Mouse (Mus musculus) naive thymus-derived CD4-positive, alpha-beta T cell, adult 2 months (primary cell): ENCODE data around the gene Ntng2.

Experiments used
- DNase-seq: peaks from one replicate; pipeline ENCODE4 v3.0.0-alpha.2; 2011; ENCODE audit warnings: low read depth

Gene Ntng2

DNA sequence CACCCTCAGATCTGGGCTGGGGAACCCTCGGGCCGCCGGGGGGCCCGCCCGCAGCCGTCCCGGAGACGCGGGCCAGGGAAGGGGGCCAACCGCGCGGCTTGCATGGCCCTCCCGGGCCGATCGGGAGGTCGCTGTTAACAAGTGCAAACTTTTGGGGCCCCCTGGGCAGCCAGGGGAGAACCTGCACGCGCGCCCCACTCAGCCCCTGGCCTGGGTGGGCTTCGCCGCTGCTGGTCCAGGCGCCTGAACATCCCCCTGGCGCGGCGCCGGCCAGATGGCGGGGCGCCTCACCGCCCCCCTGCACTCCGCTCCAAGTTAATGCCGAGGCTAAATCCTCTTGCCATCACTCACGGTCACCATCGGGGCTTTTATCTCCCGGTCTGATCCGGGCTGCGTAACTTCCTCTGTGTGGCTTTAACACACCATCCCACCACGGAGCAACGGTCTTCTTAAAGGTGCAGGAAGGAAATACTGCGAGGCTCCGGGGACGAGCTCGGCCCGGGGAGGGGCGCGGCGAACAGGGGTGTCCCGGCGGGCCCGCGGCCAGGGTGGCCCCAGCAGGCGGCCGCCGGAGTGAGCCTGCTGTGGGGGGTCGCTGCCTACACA, at the start of gene Ntng2:
Gene Ntng2 (minus strand): TSS at position 407 of the 606 bp plus-strand sequence.
- peak; percentile 64 for DNase-seq

DNA sequence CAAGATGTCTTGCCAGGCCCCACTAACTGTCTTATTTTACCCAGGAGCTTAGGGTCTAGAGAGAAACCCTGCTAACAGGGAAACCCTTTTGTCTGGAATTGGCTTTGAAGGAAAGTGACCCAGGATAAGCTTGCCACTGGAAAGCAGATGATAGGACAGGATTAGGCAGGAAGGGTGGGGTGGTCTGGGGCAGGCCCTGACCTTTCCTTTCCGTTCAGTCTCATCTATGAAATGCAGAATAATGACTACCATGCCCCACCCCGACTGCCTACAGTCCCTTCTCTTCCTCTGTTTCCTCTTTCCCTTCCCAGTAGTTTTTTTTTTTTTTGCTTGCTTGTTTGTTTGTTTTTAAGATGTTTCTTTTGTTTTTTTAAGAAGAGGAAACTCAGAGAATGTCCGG, 42.8 kb upstream of the Ntng2 start:
- no peak for DNase-seq

DNA sequence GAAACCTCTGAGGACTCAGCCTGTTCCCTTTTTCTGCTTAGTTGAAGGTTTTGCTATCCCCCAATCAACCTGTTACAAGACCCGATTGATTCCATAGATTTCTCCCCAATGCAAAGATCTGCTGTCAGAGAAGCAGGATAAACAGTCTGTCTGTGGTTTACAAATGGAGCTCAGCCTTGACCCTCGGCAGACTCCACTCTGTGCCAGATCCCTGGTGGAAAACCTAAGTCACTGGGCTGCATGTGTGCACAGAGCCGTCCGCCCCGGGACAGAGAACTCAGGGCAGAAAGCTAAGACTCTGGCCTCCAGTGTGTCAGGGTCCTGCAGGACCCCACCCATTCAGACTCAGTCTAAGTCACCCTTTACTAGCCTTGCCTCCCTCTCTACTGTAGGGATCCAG, 34.8 kb upstream of the Ntng2 start:
- no peak for DNase-seq

DNA sequence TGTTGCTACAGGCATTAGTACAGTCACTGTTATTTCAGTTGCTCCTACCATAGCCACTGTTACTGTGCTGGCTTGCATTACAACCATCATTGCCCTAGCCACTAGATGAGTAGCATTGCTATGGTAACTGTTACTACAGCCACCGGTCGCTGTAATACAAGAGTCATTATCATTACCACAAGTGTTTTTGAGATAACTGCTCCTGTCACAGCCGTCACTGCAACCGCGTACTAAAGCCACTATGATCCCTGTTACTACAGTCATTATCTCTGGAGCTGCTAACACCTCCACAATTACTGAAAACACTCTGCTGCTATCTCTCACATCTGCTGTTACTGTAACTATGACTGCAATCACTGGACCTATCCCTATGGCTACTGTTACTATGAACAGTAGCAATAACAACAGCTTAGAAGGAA, 24.9 kb upstream of the Ntng2 start:
- DNase-seq = no peak

DNA sequence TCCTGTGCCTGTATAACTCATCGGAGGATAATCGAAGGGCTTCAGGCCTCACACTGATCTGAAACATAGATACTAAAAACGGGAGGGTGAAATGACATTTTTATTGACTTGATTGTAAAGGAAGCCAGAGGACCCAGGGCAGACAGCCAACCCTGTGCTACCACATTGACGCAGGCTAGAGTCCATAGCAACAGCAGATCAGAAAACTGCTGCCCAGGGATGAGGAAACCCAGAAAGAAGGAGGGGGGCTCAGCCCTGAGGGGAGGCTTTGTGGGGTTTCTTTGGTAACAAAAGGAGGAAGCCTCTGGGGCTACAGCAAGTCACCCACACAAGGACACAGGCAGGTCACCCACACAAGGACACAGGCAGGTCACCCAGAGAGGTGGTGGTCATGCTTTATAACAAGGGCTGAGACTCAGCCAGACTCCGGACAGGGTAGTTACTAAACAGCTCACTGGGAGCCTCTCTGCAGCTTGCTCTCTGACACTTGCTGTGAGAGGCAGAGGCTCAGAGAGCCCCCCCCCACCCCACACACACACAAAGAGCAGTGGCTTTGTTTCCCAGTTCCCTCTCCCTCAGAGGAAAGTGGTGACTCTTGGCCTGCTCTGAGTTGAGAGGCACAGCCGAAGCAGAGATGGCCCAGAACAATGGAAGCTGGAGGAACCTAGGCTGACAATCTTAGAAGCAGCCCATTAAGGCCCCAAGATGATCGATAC, 19.2 kb upstream of the Ntng2 start:
- no peak for DNase-seq

DNA sequence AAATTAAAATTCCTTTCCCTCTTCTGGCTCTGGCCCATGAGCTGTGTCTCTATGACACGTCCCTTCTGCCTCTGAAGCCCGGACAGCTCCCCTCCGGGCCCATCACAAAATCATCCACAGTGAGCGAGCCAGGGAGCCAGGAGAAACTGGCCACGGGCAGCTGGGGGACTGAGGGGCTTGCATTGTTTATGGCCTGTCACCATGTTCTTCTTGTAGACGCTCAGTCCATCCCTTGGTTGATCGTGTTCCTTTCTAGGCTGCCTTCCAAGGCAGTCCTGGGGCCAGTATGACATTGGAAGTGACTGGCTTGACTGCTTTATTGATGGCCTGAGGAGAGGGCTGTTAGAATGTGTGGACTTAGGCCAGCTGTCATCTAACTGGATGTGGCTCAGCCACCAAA, 18.3 kb upstream of the Ntng2 start:
- DNase-seq = no peak

DNA sequence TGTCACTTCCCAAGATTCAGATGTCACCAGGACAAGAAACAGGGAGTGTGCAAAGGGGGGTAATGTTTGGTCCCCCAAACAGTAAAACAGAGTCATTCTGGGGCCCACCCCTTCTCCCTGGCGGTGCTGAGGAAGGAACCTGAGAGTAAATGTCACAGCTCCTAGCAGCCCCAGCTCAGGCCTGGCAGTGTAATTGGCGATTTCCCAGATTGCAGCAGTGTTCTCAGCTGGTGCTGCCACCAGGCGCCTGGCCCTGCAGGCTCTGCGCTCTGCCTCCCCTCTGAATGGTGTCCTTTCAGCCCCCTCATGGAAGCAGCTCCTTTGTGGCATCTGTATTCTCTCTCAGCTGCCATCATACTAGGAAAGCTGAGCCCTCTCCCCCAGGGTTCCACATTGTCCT, 14.0 kb upstream of the Ntng2 start:
- no peak for DNase-seq

DNA sequence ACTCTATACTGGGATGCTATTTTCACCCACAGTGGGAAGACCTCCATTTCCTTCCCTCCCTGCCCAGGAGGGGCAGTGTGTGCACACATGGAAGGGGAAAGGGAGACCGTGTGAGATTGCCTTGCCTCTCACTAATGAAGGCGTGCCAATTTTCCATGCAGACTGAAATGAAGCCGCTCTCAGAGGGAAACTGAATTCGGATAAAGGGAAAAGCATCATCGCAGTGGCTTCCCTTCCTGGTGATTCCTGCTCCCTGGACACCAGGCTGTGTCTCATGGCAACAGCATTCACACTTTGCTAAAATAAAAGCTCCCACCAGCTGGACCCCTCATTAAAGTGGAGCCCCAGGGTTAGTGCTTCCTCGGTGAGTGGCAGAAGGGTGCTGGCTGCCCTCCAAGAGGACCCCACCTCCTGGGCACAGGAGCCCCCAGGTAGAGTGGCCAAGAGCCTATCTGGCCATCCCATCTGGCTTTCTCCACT, 9.7 kb upstream of the Ntng2 start:
- no peak for DNase-seq

DNA sequence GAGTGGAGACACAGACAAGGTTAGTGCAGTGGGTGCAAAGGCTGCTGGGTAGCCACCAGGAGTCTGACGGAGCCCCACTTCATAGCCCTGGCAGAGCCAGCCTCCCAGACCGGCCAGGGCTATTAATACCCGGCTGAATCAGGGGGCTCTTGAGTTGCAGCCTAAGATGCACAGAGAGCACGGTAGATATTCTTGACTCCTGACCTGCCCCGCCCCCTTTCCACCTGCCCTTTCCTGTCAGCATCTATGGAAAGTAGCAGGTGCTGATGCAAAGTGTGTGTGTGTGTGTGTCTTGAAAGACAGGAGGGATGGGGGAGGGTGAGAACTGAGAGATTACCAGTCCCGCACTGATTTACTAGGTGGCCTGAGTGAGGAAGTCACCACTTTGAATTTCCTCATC, 8.3 kb upstream of the Ntng2 start:
- no peak for DNase-seq

DNA sequence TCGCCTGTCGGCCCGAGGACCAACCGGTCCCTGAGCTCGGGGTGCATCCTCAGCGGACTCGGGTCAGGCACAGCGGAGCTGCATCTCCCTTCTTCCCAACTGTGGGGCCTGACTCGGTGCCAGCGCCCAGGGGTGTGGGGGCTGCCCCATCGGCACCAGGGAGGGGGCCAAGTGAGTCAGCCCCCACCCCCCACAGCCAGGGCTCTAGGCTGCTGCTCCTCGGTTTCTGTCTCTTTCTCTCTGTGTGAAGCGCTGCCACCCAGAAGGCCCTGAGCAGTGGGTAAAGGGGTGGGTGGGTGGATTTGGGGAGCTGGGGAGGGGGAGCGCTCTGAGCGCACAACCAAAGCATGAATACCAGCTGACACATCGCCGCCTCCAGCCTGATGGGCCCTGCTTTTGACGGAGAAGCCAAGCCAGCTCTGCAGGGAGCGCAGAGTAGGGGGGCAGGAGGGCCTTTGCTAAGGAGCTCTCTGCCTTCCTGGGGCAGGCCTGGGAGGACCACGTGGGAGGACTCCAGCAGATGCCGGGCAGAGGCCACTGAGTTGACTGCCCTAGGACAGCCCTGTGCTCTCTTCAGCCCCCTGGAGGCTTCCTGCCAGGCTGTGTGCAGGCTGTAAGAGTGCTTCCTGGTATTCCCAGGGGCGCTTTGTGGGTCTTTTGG, 530 bp upstream of the Ntng2 start:
- DNase-seq = peak; percentile 30

DNA sequence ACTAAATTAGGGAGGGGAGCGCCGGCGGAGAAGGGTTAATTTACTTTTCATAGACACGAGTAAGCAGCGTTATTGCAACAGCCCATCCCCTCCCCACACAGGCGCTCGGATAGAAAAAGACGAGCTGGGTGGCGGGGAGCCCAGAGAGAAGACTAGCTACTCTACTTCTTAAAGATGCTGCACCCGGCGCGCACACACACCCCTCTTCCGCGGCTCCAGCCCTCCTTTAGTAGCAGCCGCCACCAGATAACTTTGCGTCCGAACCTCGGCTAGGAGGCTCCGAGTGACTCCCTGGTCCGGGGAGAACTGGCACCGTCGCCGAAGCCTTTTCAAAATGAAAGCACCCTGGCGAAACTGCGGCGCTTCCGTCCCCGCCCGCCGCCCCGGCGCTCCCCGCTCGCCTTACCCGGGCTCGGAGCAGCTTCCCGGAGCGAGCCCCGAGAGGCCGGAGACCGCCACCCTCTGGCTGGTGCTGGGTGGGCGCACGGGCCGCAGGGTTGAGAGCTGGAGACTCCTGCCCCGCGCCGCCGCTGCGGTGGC, 676 bp downstream of the Ntng2 start:
- peak; percentile 53 for DNase-seq

DNA sequence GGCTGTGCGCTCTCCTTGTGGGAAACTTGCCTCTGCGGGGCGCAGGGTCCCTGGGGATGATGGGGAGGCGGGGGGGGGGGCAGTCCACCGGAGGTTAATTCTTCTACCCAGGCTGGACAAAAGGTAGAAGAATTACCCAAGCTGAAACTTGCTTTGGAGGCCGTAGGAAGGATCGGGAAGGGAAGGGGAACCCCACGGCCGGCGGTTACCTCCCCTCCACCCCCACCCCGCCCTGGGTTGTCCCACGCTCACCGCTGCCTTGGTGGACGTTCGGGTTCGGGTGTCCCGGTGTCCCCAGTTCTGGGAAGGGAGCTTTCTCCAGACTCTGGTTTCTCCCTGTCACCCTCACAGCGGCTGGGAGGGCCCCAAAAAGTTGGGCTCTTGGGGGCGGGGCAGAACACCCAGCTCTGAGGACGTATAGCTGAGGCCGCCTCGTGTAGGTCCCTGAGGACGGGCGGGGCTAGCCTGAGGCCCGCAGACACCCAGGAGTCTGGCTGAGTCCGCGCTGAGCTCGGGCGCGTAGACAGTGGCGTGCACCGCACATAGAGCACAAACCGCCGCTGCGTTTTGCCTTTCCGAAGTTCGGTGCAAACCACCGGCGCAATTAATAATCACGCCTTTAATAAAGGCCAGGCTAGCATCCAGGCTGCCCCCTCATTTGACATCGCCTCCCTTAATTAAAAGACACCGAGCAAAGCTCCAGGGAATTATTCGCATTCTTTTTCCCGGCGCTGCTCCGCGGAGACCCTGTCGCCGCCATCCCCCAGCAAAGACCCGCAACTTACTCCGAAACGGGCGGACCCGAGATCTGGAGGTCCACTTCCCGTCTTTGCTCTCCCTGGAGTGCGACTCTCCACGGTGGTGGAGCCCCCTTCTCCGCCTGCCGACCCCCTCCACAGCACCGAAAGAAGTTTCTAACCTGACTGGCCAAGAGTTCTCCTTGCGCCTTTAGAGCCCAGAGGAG, 1.4 kb downstream of the Ntng2 start:
- peak; percentile 36 for DNase-seq

DNA sequence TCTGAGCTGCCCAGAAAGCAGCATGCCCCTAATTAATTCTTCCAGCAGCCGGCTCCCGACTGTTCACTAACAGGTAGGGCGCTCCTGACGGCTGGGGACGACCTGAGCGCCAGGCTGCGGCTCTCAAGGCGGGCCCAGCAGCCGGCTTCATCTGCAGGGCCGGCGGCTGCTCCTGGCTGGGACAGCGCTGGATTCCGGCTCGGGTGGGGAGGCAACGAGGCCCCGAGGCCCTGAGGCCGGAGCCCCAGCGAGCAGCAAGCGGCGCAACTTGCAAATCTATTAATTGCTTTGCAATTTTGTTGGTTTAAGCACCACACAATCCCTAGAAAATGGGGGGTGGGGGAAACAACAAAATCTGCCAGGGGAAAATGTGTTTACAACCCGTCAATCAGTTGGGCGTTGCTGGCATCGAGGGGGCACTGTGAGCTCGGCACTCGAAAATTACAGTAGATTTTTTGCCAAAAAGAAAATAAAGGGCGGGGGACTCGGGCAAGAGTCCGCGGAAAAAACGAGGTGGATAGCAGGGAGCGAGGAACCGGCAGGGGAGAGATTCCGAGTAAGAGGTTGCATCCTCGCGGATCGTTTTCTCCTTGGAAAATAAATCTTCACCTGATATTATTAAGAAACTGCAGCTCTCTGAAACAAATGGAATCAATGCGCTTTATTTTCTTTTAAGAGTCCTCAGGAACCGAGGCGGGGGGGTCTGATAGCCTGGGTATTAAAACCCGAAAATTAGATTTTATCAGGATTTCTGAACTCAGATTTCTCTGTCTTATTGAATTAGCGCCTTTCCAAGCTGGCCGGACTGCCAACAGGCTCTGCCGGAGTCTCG, 2.3 kb downstream of the Ntng2 start:
- no peak for DNase-seq

DNA sequence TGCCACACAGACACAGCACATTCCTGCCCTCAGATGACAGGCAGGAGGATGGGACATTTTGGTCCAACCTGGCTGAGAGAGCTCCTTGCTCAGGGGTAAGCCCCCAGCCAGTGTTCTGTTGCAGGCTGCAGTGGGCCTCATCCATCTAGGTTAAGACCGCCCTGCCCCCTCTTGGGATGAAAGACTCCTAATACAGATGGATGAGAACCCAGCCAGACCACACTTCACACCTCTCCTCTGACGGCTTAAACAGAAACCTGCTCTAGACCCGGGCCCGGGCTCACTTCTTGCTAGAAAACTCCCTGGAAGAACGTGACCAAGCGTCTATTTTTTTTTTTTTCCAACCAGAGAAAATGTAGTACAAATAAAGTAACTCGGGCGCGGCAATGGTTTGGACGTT, 3.0 kb downstream of the Ntng2 start:
- no peak for DNase-seq

DNA sequence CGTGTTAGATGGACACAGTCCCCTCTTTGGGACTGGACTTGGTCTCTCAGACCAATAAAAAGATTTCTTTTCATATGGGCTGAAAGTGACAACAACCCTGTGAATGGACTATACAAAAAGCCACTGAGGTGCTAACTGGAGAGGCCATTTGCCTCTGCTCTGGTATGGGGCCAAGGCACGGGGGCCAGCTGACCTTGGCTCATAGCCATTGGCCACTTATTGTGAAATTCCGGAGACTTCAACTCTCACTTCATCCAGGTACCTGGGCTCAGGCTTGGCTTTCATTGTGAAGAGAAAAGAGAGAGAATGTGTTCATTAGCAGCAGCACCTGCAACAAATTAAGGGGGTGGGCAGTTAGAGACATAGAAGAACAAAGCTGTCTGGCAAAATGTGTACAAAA, 4.3 kb downstream of the Ntng2 start:
- DNase-seq = no peak

DNA sequence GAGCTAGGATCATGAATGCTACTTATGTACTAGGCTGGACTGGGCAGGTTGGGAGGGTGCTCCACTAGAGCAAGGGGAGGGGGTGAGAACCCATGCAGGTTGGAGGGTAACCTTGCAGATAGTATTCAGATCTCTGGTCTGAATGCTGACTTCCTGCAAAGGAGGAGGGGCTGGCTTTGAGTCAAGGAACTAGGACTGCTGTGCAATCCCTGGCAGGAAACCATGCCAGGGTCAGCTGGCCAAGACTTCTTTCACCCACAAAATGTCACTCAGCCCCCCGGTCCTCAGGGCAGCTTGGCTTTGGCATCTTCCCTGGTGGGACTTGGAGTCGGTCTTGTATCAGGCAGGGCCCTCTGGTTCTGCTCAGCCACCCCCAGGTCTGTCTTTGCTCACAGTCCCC, 5.4 kb downstream of the Ntng2 start:
- no peak for DNase-seq

DNA sequence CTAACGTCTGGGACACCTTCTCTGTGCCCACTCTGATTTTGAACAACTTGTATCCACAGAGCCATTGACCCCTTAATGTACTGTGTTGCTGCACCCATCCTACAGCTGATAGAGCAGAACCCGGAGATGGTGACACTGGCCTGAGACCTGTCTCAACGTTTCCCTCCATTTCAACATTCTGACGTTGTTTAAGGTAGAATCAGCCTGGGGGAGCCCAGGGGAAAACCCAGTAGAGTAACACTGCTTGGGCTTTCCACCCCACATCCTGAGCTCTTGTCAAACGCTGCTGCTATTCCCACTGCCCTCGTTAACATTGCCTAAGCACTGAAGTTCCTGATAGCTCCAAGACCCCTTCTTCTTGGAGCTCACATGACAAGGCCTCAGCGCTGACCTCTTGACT, 5.9 kb downstream of the Ntng2 start:
- no peak for DNase-seq

DNA sequence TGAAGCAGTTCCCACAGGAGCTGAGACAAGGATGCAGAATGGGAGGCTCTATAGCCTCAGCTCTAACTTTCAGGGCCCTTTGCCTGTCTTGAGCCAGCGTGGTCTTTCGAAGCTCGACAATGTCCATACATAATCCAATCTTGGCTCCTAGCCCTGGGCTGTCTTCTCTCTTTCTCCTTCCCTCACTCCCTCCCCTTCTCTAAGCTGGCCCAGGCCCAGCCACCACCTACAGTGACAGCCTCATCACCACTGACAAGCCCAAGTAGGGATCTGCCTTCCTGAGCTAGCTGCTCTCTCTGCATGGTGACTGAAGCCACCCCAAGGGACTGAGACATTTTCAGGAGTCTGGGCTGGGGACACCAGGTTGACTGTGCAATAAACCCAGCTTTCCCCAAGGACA, 6.5 kb downstream of the Ntng2 start:
- DNase-seq = no peak

DNA sequence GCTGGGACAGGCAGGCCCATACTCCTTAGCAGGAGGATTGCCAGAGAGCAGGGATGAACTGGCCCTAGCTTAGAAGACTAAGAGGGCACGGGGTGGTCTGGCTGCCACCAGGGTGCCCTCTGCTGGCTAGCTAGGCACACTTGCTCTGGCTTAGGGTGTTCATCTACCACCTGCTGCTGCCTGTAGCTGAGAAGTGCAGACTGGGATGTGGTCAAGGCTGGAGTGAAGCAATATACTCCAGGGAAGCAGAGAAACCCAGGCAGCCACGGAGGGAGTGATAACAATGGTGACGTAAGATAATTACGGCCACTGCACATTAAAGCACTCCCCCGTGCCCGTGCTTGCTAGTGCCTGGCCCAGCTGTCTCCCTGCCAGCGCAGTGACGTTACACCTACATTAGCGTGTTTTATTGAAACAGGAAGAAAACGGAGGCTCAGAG, 7.4 kb downstream of the Ntng2 start:
- DNase-seq = no peak

DNA sequence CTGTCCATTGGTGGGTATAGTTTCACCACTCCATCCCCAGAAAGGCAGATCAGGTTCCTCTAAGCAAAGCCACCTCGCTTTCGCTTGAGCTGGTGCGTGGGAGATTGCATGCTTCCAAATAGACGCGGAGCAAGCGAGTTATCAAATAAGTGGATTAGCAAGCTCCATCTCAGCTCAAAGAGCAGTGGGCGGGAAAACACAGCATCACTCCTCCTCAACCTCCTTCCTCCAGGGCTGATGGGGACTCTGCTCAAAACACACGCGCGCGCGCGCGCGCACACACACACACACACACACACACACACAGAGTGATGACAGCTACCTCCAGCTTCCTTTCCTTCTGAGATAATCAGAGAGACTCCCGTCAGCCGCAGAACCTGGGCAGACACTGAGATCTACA, 13.5 kb downstream of the Ntng2 start:
- no peak for DNase-seq

DNA sequence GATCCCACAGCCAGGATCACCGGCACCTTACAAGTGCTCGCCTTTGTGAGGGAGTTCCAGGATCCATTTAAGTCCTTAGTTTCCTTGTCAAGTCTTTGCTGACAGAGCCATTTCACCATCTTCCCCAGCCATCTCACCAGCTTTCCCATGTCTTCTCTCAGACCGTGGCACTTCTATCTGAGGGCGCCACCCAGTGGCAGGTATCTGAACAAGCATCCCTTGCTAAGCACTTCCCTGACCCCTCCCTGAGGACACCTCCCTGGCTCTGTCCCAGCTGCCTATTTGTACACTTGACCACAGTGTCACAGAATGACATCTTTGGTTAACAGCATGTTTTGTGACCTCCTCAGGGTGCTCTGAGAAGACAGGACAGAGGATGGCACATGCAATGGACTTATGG, 15.2 kb downstream of the Ntng2 start:
- peak; percentile 61 for DNase-seq
